Mouse (Mus musculus) cerebellum, adult 18-20 months (tissue): ENCODE measurements at regions not wholly inside any gene's neighbourhood (a gene's known extent, or its start where the extent isn't known, plus 50 kb on each side); places are given as distances from the start of the nearest gene placed in this dataset.

ENCODE experiments used
- DNase-seq, 2 experiments: peaks; one replicate each; pipeline ENCODE4 v3.0.0; 2021

DNA sequence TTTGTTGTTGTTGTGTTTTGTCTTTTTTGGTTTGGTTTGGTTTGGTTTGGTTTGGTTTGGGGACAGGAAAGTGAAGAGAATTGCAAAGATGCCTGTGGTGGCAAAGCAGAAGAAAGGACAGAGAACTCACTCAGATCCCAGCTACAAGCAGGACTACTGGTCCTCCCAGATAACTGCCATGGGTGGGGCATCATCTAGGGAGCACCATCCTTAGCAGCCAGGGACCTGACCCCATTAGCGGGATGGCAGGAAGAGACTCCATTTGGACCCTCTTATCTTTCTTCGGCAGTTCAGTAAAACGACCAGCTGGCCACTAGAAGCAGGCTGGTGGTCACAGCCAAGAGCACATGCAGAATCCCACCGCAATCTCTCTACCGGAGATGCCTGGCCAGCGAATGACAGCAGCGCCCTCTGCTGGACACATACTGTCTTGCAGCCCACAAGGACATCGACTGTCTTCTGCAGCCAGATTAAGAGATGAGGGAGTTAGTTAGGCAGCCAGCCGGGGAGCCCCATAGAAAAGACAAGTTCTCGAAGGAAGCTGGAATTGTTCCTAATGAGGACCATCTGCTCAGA lies 119.8 kb downstream of the Gm9195 start:
- peak; percentile 57 to 73 for DNase-seq

DNA sequence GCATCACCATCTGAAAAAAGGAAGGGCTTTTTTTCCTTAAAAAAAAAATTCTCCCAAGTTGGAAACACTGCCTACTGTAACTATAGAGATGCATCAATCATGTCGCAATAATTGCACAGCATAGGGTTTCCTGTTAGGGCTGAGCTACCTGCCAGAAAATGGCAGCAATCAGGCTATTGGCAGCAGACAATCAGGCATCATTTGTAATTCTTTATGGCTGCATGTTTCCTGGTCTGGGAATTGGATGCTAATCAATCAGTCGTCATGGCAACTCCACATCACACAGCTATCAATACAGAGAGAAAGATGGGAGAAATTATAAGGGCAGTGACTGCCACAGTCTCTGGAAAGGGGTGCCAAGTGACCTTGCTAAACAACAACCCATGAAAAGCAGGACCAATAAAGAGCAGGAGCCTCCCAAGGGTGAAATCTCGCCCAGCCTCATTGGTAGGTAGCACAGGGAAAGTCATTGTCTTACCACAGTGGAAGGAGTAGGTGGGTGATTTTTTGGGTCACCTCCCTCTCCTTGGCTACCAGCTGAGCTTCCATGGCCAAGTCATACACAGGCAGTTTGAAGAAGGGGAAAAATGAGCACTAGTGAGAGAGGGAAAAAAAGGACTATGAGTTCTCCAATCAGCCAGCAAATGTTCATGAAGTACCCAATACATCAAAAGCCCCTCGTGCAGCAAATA lies 130.7 kb downstream of the Gm9195 start:
- DNase-seq = no peak

DNA sequence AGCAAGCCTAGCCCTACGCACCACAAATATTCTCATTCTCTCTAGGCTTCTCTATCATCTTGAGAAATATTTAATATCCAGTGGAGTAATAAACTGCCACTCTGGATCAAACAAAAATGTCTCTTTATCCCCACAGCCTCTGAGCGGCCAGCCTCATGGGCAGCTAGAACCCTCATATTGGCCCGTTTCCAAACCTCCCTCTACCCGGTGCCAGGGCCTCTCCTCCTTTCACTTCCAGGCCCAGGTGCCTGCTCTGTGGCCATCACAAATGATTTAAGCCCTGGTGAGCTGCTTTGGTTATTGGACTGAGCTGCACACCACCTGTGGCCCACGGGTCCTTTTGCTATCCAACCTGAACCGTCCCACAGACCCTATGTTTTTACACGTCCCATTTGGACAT lies 131.5 kb downstream of the Gm9195 start:
- DNase-seq = no peak

DNA sequence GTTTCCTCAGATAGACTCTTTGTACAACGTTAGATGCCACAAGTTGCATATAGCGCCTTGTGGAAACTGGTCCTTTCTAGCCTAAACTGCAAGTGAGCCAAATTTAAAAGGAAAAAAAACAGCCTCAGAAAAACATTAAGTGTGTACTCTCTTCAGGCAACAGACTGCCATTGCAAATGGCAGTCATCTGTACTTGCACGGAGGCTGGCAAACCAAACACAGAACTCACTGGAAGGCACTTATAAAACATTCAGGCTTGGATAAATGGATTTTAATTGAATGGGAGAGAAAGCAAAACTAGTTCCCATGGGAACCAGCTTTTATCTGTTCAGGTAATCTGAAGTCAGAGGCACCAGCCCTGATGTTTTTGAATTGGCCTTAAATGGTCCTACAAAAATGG lies 133.7 kb downstream of the Gm9195 start:
- no peak for DNase-seq

DNA sequence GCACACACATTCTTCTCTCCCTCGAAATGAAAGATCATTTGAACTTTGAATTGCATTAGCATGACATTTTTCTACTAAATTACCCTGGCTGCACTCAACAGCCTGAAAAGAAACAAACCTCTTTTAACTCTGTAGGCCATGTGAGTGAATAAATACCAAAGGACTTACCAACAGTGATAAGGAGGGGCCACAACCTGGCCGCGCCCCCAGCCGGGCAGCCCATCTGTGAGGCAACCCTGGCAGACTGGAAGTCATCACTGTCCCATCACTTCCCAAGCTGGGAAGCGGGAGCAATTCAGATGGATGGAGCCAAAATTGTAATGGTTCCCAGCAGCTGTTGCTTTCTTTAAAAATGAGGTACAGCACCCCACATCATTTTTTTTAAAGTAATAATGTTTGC lies 149.5 kb downstream of the Gm9195 start:
- DNase-seq = no peak

DNA sequence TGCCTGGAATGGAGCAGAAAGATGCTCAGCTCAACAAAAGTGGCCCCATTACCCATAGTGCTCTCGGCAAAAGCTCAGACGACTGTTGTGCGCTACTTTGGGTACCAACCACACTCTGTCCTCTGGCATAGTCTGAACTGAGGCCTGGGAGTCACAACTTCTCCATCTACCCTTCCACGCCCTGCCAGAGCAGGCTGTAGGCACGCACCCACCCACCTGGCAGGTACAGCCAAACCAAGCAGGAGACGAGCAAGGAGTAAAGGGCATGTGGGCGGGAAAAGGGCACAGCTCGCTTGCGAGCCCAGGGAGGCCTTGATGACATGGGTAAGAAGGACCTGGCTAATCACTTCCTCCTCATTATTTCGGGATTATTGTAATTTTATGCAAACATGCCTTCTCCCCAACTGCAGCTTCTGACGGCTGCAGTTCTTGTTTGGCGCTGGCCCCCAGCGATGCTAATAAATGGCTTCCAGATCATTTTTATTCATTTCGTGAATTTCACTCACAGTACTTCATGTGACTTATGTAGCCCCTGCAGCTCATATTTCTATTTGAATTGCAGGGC lies 150.0 kb downstream of the Gm9195 start:
- no peak for DNase-seq

DNA sequence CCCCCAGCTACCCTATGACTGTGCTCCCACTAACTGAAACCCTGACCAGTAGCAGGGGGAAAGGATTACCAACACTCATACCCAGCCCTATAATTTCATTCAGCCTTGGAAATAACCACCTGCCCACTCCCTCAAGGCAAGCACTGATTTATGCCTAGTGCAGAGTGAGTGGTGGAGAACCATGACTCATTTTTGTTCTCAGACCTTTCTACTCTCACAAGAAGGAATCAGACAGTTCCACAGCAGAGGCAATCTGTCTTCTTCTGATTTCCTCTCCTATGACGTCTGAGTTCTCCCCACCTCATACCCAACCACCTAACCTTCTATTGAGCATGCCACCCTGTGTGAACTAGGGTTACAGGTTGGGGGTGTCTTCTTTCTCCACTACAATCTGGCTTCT lies 153.6 kb downstream of the Gm9195 start:
- DNase-seq = no peak

DNA sequence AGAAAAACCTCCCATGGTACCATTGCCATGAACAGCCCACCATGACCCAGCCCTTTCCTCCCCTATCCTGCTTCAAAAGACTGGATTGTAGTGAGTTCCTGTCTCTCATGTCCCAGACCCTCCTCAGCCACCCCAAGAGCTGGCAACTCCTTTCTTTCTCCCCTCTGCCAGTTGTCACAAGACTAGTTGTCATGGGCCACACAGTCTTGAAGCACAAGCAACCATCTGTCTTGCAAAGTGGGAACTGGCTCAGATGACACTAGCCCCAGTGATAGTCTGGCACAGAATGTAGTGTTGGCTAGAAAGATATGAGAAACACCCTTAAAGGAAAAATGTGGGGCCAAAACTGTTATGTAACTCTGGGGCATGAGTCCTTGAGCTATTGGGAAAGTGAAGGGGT lies 187.8 kb downstream of the Gm9195 start:
- no peak for DNase-seq

DNA sequence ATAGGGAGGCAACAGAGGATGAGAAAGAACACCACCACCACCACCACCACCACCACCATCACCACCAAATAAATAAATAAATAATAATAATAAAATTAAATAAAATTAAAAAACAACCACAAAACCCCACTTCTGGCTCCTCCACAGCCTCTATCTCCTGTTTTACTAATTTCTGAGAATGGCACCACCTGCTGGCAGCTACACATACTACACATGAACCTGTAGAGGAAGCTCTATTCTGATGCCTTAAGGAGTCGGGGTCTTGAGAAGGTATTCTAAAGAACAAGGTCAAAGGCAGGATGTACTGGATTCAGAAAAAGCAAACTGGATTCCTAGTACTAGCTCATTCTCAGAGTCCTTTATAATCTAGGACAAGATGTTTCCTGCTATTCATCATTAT lies 191.6 kb downstream of the Gm9195 start:
- peak; percentile 31 to 41 for DNase-seq

DNA sequence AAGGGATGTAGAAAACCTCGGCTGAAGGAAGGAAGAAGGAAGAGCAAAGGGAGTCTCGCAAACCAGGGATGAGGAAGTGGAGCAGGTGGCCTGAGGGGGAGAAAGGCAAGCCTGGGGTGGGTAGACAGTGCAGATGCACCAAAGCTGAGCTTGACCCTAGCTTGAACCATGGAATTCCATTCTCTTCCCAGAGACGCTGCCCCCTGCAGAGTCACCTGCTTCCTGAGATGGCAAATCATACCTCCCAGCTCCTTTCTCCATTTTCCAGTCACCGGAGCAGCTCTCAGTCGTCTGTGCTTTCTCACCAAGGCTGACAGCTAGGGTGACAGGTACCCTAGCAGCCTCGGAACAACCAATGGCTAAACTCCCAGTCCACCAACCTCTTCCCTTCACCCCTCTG lies 197.0 kb downstream of the Gm9195 start:
- no peak for DNase-seq

DNA sequence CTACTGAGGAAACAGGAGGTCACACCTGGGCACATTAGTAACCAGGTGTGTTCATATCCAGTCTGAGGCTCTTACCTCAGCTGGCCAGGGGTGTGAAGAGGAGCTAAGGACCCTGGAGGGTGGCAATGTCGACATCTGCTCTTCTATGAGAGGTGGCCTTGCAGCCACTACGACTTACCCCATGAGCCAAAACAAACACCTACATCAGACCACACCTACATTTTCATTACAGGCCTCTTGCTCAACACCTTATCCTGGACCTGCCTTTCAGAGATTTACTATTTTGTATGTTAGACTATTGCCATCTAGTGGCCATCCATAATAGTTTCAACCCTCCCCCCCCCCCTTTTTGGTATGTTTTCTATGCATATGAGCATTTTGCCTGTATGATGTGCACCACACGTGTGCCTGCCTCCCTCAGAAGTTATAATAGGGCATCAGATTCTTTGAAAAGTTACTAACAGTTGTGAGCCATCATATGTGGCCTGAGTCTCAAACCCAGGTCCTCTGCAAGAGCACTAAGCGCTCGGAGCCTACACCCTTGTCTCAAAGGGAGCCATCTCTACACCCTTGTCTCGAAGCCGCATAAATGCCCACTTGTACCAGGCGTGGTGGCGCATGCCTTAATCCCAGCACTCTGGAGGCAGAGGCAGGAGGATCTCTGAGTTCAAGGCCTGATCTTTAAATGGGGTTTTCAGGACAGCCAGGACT lies 197.8 kb downstream of the Gm9195 start:
- DNase-seq = no peak

DNA sequence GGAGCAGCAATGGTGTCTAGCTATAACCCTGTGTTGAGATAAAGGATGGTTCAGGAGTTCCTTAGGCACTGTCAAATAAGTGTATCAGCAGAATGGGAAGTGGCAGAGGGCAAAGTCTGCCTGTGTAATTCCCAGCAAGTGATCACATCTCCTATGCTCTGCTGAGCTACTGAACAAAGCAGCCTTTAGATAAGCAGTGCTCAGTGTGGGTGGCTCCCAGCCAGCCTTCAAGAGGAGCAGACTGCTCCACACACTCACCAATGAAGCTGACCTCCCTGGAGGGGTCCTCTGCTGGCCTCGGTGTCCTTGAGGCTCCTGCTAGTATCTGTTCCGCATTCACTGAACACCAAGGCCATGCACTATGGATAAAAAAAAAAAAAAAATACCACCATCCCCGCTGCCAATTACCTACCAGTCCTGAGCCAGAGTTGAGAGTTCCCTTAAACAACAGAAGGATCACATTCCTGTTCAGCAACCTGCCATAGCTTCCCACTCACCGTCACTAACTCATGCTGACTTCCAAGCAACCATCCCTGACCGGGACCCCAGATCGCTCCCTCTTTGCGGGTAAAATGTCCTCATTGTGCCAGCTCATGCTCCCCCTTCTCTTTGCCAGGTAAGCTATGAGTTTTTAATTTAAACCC lies 198.9 kb downstream of the Gm9195 start:
- DNase-seq = no peak

DNA sequence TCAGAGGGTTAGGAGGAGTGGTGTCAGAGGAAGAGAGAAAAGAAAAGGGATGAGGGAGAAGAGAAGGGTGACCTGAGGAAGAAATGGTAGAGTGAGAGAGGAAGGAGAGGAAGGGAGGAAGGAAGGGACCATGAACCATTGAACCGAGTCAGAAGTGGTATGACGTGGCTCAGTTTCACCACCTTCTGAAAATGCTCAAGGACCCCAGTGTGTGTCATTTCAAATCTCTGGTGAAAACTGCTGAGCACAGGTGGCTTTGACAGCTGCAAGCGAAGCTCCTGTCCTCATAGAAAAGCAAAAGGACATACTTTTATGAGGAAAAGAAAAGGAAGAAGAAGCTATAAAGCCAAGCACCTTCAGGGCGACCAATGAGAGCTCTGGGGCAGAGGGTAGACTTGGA lies 214.3 kb downstream of the Gm9195 start:
- DNase-seq = no peak

DNA sequence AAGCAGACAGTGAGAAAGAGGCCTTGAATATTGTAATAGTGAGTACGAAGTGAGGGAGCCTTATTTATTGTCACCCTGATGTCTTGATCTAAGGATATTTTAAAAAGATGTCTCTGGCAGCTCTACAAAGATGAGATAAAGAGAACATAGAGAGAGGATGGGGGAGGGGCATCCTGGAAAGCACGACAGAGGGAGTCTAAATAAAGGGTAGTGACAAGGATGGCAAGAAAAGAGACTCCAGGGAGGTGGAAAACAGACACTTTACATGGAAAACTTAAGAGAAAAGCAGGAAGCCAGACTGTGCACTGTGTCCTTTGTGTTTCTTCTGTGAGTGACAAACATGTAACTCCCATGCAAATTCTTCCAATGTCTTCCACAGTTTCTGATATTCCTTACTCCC lies 232.4 kb downstream of the Gm9195 start:
- no peak for DNase-seq

DNA sequence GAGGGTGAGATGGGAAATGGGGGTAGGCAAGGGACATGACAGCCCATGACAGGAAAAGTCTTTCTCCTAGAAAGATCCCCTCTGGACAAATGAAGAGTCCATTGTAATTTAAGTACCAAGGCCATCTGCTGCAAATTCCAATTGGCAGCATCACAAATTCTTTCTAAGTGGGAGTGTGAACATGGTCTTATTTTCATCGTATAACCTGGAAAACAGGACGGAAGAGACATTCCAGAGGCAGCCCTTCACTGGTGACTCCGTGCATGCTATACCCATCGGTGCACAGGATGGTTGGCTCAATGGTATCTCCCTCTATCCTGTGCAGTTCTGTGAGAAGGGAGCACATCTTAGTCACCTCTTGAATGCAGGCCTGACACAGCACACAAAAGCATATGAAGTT lies 249.8 kb downstream of the Gm9195 start:
- no peak for DNase-seq

DNA sequence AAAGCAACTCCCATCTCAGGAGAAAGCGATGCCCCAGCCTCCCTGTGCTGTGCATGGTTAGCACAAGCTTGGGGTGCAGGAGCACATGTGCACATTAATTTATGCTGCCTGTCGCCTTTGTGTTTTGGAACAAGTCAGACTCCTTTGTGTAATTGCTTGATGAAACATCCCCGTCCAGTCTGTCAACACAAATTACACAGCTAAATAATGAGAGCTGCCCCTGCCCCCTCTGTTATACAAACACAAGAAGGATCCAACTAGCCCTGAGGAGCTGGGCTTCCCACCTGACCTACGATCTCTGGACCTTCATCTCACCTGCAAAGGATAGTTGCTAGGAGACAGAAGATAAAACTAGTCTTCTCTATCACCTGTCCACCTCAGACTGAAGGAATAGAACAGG lies 251.4 kb downstream of the Gm9195 start:
- DNase-seq = no peak

DNA sequence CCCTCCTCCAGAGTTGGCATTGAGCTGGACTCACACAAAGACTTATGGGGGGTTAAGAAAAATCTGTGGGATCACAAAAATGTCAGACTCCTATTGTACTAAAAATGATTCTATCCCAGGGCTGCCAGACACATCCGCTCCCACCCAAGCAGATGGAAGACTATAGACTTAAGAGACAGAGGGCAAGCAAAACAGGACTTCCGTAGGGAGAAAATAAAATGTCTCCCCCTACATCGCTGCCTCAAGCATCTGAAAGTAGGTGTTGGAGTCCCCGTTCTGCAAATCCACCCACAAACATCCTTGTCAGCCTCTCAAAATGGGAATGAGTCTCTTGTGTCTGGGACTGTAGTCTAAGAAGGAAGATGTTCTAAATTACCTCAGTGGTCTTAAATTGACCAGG lies 253.3 kb downstream of the Gm9195 start:
- DNase-seq = no peak

DNA sequence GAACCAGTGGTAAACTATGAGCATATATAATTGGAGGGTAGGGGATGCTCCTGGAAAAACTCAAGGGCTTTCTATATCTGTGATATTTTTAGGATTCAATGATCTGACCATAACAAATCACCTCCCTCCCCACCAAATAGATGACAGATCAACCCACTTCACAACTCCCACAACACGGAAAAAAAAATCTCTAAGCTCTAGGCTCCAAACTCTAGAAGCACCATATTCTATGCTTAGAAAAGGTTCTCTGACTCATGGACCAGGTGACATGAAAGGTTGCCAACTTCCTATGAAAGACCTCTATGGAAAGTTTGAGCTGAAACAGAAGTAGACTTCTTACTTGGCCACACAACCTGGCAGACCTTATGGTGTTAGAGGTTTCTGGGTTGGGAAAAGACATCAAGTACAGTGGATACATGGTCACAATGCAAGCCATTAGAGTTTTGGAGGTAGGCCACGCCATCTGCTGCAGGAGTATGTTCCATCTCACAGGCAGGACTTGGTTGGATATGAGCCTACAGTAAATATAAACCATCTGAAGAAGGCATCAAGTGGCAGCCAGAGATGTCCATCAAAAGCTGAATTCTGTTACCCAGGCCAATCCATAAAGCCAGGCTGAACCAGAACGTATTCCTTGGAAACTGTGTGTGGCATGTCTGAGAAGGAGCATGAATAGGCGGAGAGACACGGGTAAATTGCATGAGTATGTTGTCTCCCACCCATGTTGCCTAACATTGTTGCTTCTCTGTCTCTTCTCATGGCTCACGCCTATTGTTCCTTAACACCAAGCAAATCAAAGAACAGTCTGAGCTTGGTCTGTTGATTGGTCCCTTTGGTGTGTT lies 257.2 kb downstream of the Gm9195 start:
- DNase-seq = peak; percentile 80 to 85

DNA sequence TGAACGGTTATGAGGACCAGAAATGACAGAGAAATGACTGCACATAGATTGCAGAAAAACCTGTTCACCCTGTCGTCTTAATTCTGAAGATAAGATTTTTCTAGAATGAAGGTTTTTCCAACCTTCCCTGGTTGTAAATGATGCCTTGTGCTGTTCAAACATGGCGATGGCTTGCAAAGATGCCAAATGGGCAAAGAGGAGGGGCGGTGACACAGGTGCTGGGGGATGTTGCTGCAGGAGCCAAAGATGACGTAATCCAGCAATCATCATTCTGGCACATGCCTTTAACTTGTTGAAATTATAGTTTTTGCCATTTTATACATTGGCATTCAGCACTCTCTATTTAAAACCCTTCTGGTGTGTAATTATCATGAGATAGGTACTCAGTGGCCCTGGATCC lies 263.8 kb downstream of the Gm9195 start:
- no peak for DNase-seq

DNA sequence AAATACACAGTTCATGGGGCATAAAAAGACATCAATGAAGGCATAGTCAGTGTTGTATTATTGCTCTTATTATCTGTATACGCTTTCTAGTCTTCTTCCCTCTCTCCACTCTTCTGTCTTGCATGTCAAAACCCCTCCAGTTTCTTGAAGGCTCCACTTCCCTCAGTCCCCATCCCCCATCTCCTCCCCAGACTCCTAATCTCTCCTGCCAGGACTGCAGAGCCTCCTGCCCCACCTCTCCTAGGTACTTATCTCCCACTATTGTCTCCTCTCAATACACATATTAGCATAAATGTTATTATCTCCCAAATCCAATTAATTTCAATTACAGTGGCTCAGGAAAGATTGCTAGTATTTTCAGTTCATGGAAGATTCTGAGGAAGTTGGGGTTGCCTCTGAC lies 264.2 kb downstream of the Gm9195 start:
- no peak for DNase-seq

DNA sequence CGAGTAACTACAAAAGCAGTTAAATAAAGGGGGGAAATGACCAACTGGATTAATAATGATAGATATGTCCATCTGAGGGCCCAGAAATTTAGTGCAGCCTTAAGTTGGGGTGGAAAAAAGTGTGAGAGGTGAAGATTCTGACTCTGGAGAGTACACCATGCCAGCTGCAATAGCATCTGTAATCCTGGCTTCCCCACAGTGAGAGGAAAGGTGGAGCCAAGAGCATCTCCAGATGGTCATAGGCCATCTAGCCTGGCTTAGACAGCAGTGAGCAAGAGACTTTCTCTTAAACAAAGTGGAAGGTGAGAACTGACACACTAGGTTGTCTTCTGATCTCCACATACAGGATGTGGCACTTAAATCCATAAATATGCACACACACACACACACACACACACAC lies 264.7 kb downstream of the Gm9195 start:
- DNase-seq = no peak

DNA sequence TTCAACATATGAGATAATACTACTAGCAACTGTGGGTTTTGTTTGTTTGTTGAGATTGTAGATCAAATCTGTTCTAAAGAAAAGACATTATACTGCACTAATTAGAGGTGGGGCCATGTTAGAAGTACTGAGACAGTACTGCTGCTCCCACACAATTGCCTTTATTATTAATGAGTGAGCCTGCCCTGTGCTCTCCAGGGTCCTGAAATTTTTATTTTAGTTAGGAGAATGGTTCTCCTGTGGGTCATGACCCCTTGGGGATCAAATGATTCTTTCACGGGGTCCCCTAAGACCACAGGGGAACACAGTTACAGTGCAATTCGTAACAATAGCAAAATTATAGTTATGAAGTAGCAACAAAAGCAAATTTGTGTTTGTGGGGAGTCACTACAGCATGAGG lies 268.8 kb downstream of the Gm9195 start:
- DNase-seq = no peak

DNA sequence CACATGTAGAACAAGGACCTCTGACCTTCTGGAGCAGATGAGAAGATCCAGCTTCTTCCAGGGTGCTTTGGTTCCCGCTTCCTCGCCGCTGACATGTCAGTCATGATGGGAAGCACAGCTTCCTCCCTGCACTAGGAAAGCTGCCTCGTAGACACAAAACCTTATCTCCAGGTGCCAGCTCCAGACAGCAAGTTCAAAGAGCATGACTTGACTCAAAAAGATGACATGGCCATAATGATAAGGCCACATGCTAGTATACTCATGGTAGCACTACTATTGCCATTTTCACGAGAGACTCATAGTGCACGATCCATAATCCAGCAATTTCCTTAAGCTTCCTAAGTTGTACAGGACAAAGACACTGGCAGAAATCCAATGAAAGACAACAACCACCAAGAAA lies 272.1 kb downstream of the Gm9195 start:
- no peak for DNase-seq
